28 mouse cellular contexts compared by ENCODE assay signal in genomic region chr11:4740785-4741184, GRCm38 (mm10). TPM values are rescaled to one million over a fixed set of nuclear protein-coding genes. Genes with fewer than 3 reads are reported as not detected.
DNase-seq lines count a peak whose midpoint lies in the region; ATAC-seq and TF ChIP-seq lines count a peak whose summit lies in the region.
"Had no signal": no experiment of that assay in that cellular context is flagged by ENCODE, and none has a peak within 500 bp of the region (broad histone marks: within the 10 kb centered on the region; RNA-seq: fewer than 3 reads in every experiment).

No protein-coding gene starts in this region.

- H3K27ac ChIP-seq in liver, adult 2 months (replicated peaks; ENCODE audit: insufficient read depth, low read depth, low read length), result no peak overlapping the region
- H3K27ac ChIP-seq in liver, postnatal 0 days (ENCODE audit: low read depth), result no peak overlapping the region
- H3K27ac ChIP-seq in liver, embryonic 12.5 days, result no peak overlapping the region
- H3K27ac ChIP-seq in liver, embryonic 15.5 days (replicated peaks), result 0 out of 2 replicates have a peak overlapping the region, but pooled peaks have one; percentile 5
- no peak overlapping the region for H3K27ac ChIP-seq in forebrain, embryonic 11.5 days (ENCODE audit: low read depth, low read length)
- H3K27ac ChIP-seq: embryonic facial prominence, embryonic 12.5 days; embryonic facial prominence, embryonic 15.5 days; forebrain, embryonic 12.5 days; forebrain, embryonic 15.5 days; heart, embryonic 15.5 days; hindbrain, embryonic 10.5 days; hindbrain, embryonic 13.5 days had no signal

- 0 out of 2 replicates have a peak, but pooled peaks cover 2% of the 10 kb centered on the region for H3K27me3 ChIP-seq in liver, adult 2 months (ENCODE audit: control insufficient read depth, insufficient read depth, low read length)
- H3K27me3 ChIP-seq in liver, postnatal 0 days (ENCODE audit: insufficient read depth, low read length), result peaks cover 26% of the 10 kb centered on the region
- H3K27me3 ChIP-seq in liver, embryonic 12.5 days (replicated peaks), result peaks cover 54% of the 10 kb centered on the region
- H3K27me3 ChIP-seq in liver, embryonic 15.5 days, result peaks cover 51% of the 10 kb centered on the region
- H3K27me3 ChIP-seq in forebrain, embryonic 11.5 days (ENCODE audit: control insufficient read depth, insufficient read depth, low read length), result peaks cover 17% of the 10 kb centered on the region
- H3K27me3 ChIP-seq: CH12.LX had no signal

- H3K4me2 ChIP-seq in liver, postnatal 0 days (ENCODE audit: low read depth, low read length), result no peak overlapping the region
- H3K4me2 ChIP-seq in liver, embryonic 12.5 days, result no peak overlapping the region
- no peak overlapping the region for H3K4me2 ChIP-seq in liver, embryonic 15.5 days
- H3K4me2 ChIP-seq in forebrain, embryonic 11.5 days (ENCODE audit: low read depth, low read length, severe bottlenecking), result no peak overlapping the region
- H3K4me2 ChIP-seq: embryonic facial prominence, embryonic 12.5 days; embryonic facial prominence, embryonic 15.5 days; forebrain, embryonic 12.5 days; forebrain, embryonic 15.5 days; heart, embryonic 12.5 days; heart, embryonic 15.5 days; hindbrain, embryonic 13.5 days had no signal

- H3K79me2 ChIP-seq in liver, adult 2 months (ENCODE audit: control insufficient read depth, insufficient read depth, low read length), result no peaks in the 10 kb centered on the region

- H3K4me1 ChIP-seq in liver, adult 2 months (ENCODE audit: control insufficient read depth, insufficient read depth, low read length), result no peaks in the 10 kb centered on the region
- H3K4me1 ChIP-seq in liver, postnatal 0 days (ENCODE audit: insufficient read depth), result peaks cover 8% of the 10 kb centered on the region
- H3K4me1 ChIP-seq in liver, embryonic 12.5 days, result peaks cover under 1% of the 10 kb centered on the region; the same call in 1 of the 2 replicates
- peaks cover 11% of the 10 kb centered on the region; the same call in 1 of the 2 replicates for H3K4me1 ChIP-seq in liver, embryonic 15.5 days (replicated peaks)
- H3K4me1 ChIP-seq in forebrain, embryonic 11.5 days (replicated peaks; ENCODE audit: control insufficient read depth, insufficient read depth, low read length), result peaks cover under 1% of the 10 kb centered on the region; the same call in 1 of the 2 replicates

- no peak overlapping the region for H3K9ac ChIP-seq in liver, adult 2 months (ENCODE audit: low read depth, low read length)
- H3K9ac ChIP-seq in liver, postnatal 0 days (replicated peaks), result no peak overlapping the region
- H3K9ac ChIP-seq in liver, embryonic 12.5 days, result no peak overlapping the region
- no peak overlapping the region for H3K9ac ChIP-seq in liver, embryonic 15.5 days
- no peak overlapping the region for H3K9ac ChIP-seq in forebrain, embryonic 11.5 days (ENCODE audit: low read length)
- H3K9ac ChIP-seq: embryonic facial prominence, embryonic 12.5 days; embryonic facial prominence, embryonic 15.5 days; forebrain, embryonic 12.5 days; forebrain, embryonic 15.5 days; heart, embryonic 12.5 days; heart, embryonic 15.5 days; hindbrain, embryonic 13.5 days had no signal

- DNase-seq in liver, adult 2 months (ENCODE audit: extremely low read depth, low read depth, low spot score), result peak; percentile 55
- no peak for DNase-seq in liver, postnatal 0 days
- DNase-seq in forebrain, embryonic 11.5 days (ENCODE audit: low spot score), result no peak
- DNase-seq: adrenal gland, adult 2 months; adrenal gland, postnatal 14 days; B cell, adult 2 months; cerebellum, adult 11 months; cerebellum, adult 2 months; cerebellum, adult 9-11 months; cerebellum, postnatal 25 days; gastrocnemius, postnatal 25 days; heart, adult 18-20 months; heart, postnatal 10 days; heart, postnatal 36 days had no signal

- WGBS in liver, adult 2 months, result 42% methylated on average over 5 of the region's 5 CpGs
- 49% methylated on average over 5 of the region's 5 CpGs for WGBS in liver, postnatal 0 days (ENCODE audit: insufficient replicate concordance)
- WGBS in liver, embryonic 12.5 days (ENCODE audit: insufficient replicate concordance), result 43% methylated on average over 5 of the region's 5 CpGs
- 42% methylated on average over 5 of the region's 5 CpGs for WGBS in liver, embryonic 15.5 days (ENCODE audit: insufficient replicate concordance)
- 75% methylated on average over 5 of the region's 5 CpGs for WGBS in forebrain, embryonic 11.5 days

- H3K36me3 ChIP-seq in liver, adult 2 months (ENCODE audit: control insufficient read depth, insufficient read depth, low read length), result no peaks in the 10 kb centered on the region
- H3K36me3 ChIP-seq in liver, postnatal 0 days (replicated peaks; ENCODE audit: insufficient read depth, low read length), result no peaks in the 10 kb centered on the region
- no peaks in the 10 kb centered on the region for H3K36me3 ChIP-seq in liver, embryonic 12.5 days
- H3K36me3 ChIP-seq in liver, embryonic 15.5 days (replicated peaks), result no peaks in the 10 kb centered on the region
- no peaks in the 10 kb centered on the region for H3K36me3 ChIP-seq in forebrain, embryonic 11.5 days (ENCODE audit: control insufficient read depth, insufficient read depth, low read length)
- H3K36me3 ChIP-seq: embryonic facial prominence, embryonic 15.5 days; forebrain, embryonic 15.5 days; heart, embryonic 15.5 days had no signal

- no peak for TF ChIP-seq CTCF in liver, adult 2 months (IDR thresholded peaks at IDR 0.05; ENCODE audit: low read depth, low read length)
- no peak for TF ChIP-seq CTCF in liver, postnatal 0 days (IDR thresholded peaks at IDR 0.05; ENCODE audit: low read depth)

- TF ChIP-seq POLR2A in liver, adult 2 months (IDR thresholded peaks at IDR 0.05; ENCODE audit: extremely low read depth, insufficient read depth, low read length), result no peak

- no peaks in the 10 kb centered on the region for H3K9me3 ChIP-seq in liver, postnatal 0 days (ENCODE audit: low read length)
- no peaks in the 10 kb centered on the region for H3K9me3 ChIP-seq in liver, embryonic 12.5 days (replicated peaks)
- H3K9me3 ChIP-seq in liver, embryonic 15.5 days (replicated peaks), result no peaks in the 10 kb centered on the region
- H3K9me3 ChIP-seq in forebrain, embryonic 11.5 days (ENCODE audit: control insufficient read depth, low read length), result no peaks in the 10 kb centered on the region
- H3K9me3 ChIP-seq: embryonic facial prominence, embryonic 12.5 days; embryonic facial prominence, embryonic 15.5 days; forebrain, embryonic 12.5 days; forebrain, embryonic 15.5 days; heart, embryonic 12.5 days; heart, embryonic 15.5 days; hindbrain, embryonic 10.5 days; hindbrain, embryonic 13.5 days had no signal

- no peak for TF ChIP-seq EP300 in liver, postnatal 0 days (IDR thresholded peaks at IDR 0.05; ENCODE audit: low read depth)

- no peak overlapping the region for H3K4me3 ChIP-seq in liver, adult 2 months (ENCODE audit: insufficient read depth, low read depth, low read length)
- H3K4me3 ChIP-seq in liver, postnatal 0 days (ENCODE audit: low read depth, low read length), result no peak overlapping the region
- H3K4me3 ChIP-seq in liver, embryonic 12.5 days, result no peak overlapping the region
- no peak overlapping the region for H3K4me3 ChIP-seq in liver, embryonic 15.5 days (replicated peaks)
- H3K4me3 ChIP-seq in forebrain, embryonic 11.5 days (ENCODE audit: low read depth, low read length), result no peak overlapping the region
- H3K4me3 ChIP-seq: embryonic facial prominence, embryonic 12.5 days; embryonic facial prominence, embryonic 15.5 days; forebrain, embryonic 12.5 days; forebrain, embryonic 15.5 days; heart, embryonic 12.5 days; heart, embryonic 15.5 days; hindbrain, embryonic 10.5 days; hindbrain, embryonic 13.5 days had no signal

- ATAC-seq in liver, postnatal 0 days, result no peak
- ATAC-seq in liver, embryonic 12.5 days, result 0 out of 2 replicates have a peak, but pooled peaks have one; percentile 26
- ATAC-seq in liver, embryonic 15.5 days (ENCODE audit: insufficient read depth), result peak; percentile 49
- ATAC-seq in forebrain, embryonic 11.5 days (replicated peaks; ENCODE audit: low FRiP score), result no peak
- no peak for ATAC-seq in megakaryocyte, adult 5-6 weeks (ENCODE audit: poor library complexity, severe bottlenecking)
- ATAC-seq: forebrain, embryonic 15.5 days; hindbrain, embryonic 16.5 days had no signal

RNA-seq across cellular contexts. Expression of gene Cabp7, which starts 5.8 kb away (rescaled TPM):
- not detected in 2 replicates for total RNA-seq in liver, adult 2 months (2014; rRNA removed)
- not detected in 2 replicates for polyA plus RNA-seq in liver, adult 2 months (2012; rRNA removed)
- 0.06 and 0.07 TPM in 2 replicates for polyA plus RNA-seq in liver, postnatal 0 days (2015; fragmentation: Nextera tagmentation; extraction: Ambion mirVana)
- 0.05 and 0.06 TPM in 2 replicates for polyA plus RNA-seq in liver, embryonic 12.5 days (2016; fragmentation: Nextera tagmentation; extraction: Ambion mirVana)
- 0.07 TPM in 1 of 2 replicates, not detected in the other for polyA plus RNA-seq in liver, embryonic 15.5 days (2015; fragmentation: Nextera tagmentation; extraction: Ambion mirVana)
- polyA plus RNA-seq in forebrain, embryonic 11.5 days (2014; fragmentation: Nextera tagmentation; extraction: Ambion mirVana), result 0.57 and 0.79 TPM in 2 replicates
- not detected in 2 replicates for total RNA-seq in megakaryocyte, adult 5-6 weeks (2015)
- not detected in 2 replicates for total RNA-seq in megakaryocyte, adult 5-6 weeks (2017)
- total RNA-seq: common myeloid progenitor, adult 5-6 weeks; heart, adult 18-20 months; heart, postnatal 10 days; heart, postnatal 36 days had no signal

RNA-seq across cellular contexts. Expression of gene Zmat5, which starts 36.3 kb away (rescaled TPM):
- 3.6 and 5.1 TPM in 2 replicates for total RNA-seq in liver, adult 2 months (2014; rRNA removed)
- 13.8 and 17.5 TPM in 2 replicates for polyA plus RNA-seq in liver, adult 2 months (2012; rRNA removed)
- polyA plus RNA-seq in liver, postnatal 0 days (2015; fragmentation: Nextera tagmentation; extraction: Ambion mirVana), result 18.6 and 19.2 TPM in 2 replicates
- 33.4 and 33.8 TPM in 2 replicates for polyA plus RNA-seq in liver, embryonic 12.5 days (2016; fragmentation: Nextera tagmentation; extraction: Ambion mirVana)
- 22.4 and 22.5 TPM in 2 replicates for polyA plus RNA-seq in liver, embryonic 15.5 days (2015; fragmentation: Nextera tagmentation; extraction: Ambion mirVana)
- polyA plus RNA-seq in forebrain, embryonic 11.5 days (2014; fragmentation: Nextera tagmentation; extraction: Ambion mirVana), result 70.9 and 76.4 TPM in 2 replicates
- 35.2 and 45.0 TPM in 2 replicates for total RNA-seq in megakaryocyte, adult 5-6 weeks (2015)
- total RNA-seq in megakaryocyte, adult 5-6 weeks (2017), result 11.7 and 12.5 TPM in 2 replicates

RNA-seq across cellular contexts. Expression of gene Uqcr10, which starts 36.6 kb away (rescaled TPM):
- total RNA-seq in liver, adult 2 months (2014; rRNA removed), result 702 and 886 TPM in 2 replicates
- 568 and 709 TPM in 2 replicates for polyA plus RNA-seq in liver, adult 2 months (2012; rRNA removed)
- polyA plus RNA-seq in liver, postnatal 0 days (2015; fragmentation: Nextera tagmentation; extraction: Ambion mirVana), result 1,070 and 1,167 TPM in 2 replicates
- polyA plus RNA-seq in liver, embryonic 12.5 days (2016; fragmentation: Nextera tagmentation; extraction: Ambion mirVana), result 698 and 713 TPM in 2 replicates
- 535 and 580 TPM in 2 replicates for polyA plus RNA-seq in liver, embryonic 15.5 days (2015; fragmentation: Nextera tagmentation; extraction: Ambion mirVana)
- polyA plus RNA-seq in forebrain, embryonic 11.5 days (2014; fragmentation: Nextera tagmentation; extraction: Ambion mirVana), result 550 and 552 TPM in 2 replicates
- total RNA-seq in megakaryocyte, adult 5-6 weeks (2015), result 135 and 148 TPM in 2 replicates
- total RNA-seq in megakaryocyte, adult 5-6 weeks (2017), result 73.7 and 87.8 TPM in 2 replicates

Comparison
In these comparisons a context has a peak if more than half of its experiments do, and no peak if none do; other contexts are left out.
1. ATAC-seq: peak in liver, embryonic 12.5 days (single experiment) and liver, embryonic 15.5 days (single experiment); none in liver, postnatal 0 days (single experiment), forebrain, embryonic 11.5 days (single experiment) and megakaryocyte, adult 5-6 weeks (single experiment).